Mouse (Mus musculus): ENCODE data around the gene Mvb12a.

Gene Mvb12a

DNA sequence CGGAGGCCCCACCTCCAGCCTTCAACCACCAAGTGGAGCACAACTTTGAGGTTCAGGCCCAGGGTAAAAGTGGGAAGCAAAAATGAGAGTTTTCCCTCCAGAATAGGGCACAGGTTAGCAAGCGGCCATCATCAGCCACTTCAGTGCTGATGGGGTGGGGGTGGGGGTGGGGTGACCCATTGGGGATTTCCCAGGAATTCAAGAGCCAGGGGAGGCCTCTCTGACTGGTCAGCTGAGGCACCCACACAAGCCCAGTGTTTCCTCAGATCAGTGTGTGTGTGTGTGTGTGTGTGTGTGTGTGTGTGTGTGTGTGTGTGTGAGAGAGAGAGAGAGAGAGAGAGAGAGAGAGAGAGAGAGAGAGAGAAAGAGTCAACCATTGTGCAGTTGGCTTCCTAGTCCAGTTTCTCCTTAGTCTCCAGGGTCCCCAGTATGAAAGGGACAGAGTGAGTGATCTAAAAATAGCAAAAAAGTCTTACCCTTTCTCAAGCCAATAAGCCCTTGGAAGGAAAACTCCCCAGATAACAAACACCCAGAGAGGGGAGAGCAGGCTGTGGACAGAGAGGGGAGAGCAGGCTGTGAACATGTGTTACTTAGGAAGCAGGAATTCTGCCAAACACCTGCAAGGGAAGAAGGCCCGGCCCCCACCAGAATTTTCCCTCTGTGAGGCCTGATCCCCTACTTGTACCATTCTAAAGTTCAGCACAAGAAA is 15.4 kb upstream of the Mvb12a start:
- DNase-seq, result no peak

DNA sequence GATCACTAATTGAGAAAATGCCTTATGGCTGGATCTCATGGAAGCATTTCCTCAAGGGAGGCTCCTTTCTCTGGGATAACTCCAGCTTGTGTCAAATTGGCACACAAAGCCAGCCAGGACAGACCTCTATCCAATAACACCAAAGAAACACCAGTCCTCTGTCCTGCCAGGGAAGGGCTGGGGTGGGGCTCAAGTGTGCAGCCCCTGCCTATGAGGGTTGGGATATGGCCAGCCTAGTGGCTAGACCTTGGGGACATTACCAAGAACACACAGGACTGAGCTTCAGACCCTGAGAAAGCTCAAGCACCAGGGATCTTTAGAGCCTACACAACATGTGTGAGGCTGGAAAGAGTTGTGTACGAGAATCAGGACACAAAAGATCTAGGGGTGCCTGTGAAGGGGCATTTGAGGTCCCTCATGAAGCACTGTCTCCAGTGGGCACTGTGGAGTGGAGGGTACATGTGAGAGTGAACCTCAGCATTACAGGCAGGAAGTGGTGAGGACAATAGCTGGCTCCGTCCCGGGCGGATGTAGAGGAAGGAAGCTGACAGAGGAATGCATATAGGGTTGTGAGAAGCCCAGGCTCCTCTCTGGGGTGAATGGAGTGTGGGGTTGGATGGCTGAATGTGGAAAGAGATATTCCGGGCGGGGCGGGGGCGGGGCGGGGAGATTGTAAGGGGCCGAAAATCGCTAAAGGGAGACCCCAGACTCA is 14.2 kb upstream of the Mvb12a start:
- peak; percentile 49 for DNase-seq

- DNase-seq, result peak; percentile 52
Observed at GRCm38 (mm10) chr8:71530735-71531467, 11.8 kb upstream of the Mvb12a start.

- DNase-seq, result no peak
Observed at GRCm38 (mm10) chr8:71534263-71534810, 8.4 kb upstream of the Mvb12a start.

GRCm38 (mm10) chr8:71535663-71536062 is 7.1 kb upstream of the Mvb12a start:
- DNase-seq, result no peak

DNA sequence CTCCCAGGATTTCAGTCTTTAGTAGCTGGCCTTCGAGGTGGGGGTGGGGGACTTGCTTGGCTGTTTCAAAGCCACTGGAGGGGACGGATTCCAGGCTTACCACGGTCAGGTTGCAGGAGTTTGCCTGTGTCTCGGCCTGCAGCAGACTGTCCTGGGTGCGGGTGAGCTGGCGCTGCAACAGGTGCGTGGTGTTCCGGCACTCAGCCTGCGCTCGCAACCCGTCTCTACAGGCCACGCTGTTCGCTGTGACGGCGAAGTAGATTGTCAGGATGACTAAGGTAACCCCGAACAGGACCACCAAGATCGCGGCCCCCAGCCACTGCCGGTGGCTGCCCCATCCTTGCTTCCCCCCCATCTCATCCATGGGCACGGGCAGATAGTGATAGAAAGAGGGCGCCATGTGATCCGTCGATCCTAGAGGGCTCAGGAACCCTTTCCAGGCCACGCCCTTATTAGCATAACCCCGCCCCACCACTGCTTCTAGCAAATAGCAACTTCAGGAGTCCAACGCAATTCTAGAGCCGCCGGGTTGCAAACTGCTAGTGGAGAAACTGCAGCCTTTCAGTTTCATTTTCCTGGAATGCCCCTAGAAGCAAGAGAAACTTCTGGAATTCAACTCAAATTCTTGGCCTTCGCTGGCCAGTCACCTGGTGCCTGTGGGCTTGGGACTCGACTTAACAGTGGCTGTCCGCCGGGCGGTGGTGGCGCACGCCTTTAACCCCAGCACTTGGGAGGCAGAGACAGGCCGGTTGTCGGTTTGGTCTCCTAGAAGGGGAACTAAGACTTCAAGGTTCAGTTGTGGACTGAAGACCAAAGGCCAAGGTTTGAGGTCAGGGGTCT is 5.5 kb upstream of the Mvb12a start, which contains the start of gene Bst2:
Bst2 (minus strand) TSS at position 429 of the 840 bp plus-strand sequence.
- peak; percentile 95 for DNase-seq

GRCm38 (mm10) chr8:71543755-71544154 is 1.0 kb downstream of the Mvb12a start:
- no peak for DNase-seq

DNA sequence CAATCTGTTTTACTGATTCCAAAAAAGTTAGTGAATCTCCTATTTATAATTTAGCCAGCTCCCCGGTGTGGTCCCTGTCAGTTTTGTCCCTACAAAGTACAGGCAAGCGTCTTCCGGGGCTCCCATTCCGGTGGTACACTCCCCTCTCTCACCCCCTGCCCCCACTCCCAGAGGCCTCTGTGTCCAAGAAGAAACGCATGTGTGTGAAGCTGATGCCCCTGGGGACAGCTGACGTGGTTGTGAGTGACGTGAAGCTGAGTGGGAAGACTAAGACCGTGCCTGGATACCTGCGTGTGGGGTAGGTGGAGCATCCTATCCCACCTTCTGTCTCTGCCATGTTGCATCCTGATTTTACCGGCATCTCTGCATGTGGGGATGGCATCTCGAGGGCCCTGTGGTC is 2.3 kb downstream of the Mvb12a start:
- DNase-seq, result no peak

GRCm38 (mm10) chr8:71547590-71547989 is 4.9 kb downstream of the Mvb12a start:
- no peak for DNase-seq

- no peak for DNase-seq
Observed at GRCm38 (mm10) chr8:71550754-71551153, 8.0 kb downstream of the Mvb12a start.

- no peak for DNase-seq
Observed at GRCm38 (mm10) chr8:71552770-71553169, 10.0 kb downstream of the Mvb12a start.

DNA sequence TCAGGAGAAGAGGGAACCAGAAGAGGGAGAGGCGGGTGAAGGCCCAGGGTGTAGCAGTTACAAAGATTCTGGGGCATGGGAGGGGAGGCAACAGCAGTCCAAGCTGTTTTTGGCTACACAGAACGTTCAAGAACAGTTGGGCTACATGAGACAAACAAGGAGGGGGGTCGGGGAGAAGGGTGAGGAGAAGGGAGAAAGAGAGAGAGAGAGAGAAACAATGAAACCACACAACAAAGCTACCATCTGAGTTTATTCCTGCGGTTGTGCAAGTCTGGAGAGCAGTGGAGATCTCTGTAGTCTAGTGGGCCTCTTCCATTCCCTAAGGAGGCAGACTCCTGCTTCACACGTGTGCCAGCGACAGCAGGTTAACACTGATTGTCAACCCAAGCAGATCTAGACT is 11.3 kb downstream of the Mvb12a start:
- no peak for DNase-seq

DNA sequence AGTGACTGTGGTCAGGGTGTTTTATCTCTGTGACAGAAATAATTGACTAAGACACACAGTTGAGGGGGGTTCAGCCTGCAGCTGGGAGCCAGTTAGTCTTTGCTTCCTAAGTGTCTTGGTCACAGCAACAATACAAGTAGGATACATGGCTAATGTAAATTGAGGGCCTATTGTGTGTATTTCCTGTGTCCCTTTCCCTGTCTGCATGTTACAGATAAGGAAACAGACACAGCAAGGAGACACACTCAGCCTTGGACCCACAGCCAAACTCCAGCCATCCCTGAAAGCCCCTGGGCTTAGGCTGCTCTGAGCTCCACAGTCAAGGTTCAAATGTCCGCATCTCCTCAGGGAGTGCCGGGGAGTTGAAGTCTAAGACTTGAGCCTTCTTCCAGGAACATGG is 11.9 kb downstream of the Mvb12a start:
- DNase-seq, result no peak

DNA sequence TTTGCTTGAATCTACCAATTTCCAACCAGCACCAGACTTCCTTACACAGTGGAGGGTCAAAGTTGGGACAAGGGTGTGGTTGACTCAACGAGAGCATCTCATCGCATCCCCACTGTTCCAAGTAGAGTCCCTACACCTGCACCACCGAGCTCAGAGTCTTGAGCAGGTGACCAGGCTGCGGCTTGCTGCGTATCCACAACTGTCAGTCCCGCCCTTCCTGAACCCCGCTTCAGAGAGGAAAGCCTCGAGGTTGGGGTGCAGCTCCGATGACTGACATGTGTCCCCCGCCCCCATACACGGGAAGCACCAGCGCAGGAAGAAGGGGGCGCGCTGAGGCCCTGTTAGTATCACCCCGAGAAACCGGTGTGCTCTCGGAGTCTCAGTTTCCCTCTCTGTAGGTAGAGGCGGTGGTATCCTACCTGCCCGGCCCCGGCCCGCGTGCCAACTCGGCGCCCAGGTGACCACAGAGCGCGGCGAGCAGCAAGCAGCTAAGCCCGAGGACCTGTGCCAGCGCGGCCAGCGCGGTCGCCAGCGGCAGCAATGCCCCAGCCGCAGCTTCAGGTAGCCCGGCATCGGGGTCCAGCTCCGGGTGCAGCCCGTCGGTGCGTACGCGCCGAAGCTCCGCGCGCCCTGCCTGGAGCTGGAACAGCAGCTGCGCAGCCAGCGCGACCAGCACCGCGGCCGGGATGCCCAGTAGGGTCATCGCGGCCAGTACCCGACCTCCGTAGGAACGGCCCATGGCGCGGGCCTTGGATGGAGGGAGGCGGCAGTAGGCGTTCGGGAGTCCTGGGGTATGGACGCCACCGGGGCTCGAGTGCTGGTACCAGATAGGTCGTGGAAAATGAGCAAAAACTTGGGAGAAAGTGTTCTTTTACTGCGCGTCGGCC is 15.6 kb downstream of the Mvb12a start, which contains the start of gene Tmem221:
Tmem221 (minus strand) TSS at position 801 of the 887 bp plus-strand sequence.
- DNase-seq, result no peak

DNA sequence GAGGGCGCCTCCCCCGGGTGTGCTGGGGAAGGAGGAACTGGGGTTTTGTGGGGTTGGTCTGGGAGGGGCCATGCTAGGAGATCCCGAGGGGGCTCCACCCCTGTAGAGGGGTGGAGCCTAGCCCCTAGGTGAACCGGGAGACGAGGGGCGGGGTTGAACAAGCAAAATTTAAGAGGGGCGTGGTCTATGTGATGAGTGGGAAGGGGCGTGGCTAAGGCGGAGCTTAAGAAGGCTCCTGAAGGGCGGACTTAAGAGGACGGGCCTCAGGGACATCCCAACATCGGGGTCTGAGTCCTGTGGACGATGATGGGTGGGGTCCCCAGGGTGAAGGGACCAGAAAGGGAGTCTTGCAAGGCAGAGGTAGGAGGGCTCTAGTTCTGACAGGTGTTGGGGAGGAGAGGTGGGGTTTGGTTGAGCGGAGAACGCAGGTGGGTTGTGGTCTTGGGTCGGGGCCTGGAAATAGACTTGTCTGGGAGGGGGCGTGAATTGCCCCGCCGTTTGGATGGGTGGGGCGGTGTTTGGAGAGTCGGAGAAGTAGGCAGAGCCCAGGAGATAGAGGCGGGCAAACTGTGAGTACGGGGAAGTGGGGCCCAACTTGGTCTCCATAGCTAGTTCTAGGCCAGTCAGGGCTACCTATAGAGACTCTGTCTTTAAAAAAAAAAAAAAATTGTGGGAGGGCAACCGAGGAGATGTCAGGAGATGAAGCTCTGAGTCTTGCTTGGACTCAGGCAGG is 16.4 kb downstream of the Mvb12a start:
- DNase-seq, result peak; percentile 90

- no peak for DNase-seq
Observed at GRCm38 (mm10) chr8:71560071-71560470, 17.3 kb downstream of the Mvb12a start.

DNA sequence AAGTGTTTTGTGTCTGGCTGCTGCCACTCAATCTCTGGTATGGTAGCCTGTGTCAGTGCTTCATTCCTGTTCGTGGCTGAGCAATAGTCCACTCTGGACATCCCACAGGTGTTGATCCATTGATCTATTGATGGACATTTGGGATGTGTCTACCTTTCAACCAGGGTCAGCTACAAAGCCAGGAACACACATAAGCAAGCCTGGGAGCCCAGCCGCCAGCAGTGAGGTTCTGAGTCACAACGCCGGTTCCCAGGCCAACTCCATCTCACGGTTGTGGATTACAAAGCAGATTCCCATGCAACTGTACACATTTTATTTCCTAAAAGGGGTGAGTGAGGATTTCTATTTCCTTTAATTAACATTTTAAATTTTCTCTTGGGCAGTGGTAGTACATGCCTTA is 18.0 kb downstream of the Mvb12a start:
- no peak for DNase-seq

DNA sequence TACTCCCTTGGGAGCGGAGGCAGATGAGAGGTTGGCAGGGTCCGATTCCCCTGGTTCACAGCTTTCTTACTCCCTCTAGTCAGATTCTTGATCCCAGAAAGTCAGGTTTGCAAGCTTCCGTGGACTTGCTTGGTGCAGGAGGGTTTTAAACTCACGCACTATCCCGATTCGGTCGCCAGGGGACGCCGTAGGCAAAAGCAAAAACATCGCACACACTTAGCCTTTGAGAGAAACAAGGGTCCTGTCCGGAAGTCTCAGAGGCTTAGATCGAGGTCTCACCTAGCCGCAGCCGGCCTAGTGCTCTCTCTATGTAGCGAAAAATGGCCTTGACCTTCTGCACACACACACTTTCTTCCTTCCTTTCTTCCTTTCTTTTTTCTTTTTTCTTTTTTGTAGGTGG is 18.7 kb downstream of the Mvb12a start:
- peak; percentile 70 for DNase-seq

GRCm38 (mm10) chr8:71562751-71563150 is 20.0 kb downstream of the Mvb12a start:
- DNase-seq, result peak; percentile 79

GRCm38 (mm10) chr8:71563992-71564391 is 21.3 kb downstream of the Mvb12a start:
- no peak for DNase-seq

DNA sequence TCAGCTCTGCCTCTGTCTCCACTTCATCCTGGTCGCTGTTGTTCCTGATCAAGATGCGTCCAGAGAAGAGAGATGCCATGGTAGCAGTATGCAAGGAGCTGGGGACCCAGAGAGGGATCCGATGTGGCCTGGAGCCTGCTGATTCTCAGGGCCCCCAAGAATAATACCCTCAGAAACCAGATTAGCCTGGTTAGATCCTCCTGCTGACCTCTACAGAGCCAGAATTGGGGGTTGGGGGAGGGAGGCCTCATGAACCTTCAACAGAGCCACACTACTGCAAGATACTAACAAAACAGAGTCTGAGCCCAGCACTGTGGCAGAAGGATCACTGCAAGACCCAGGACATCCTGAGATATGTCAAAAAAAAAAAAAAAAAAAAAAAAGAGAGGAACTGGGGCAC is 23.8 kb downstream of the Mvb12a start, which contains the start of gene Nxnl1:
Nxnl1 (minus strand) TSS at position 101 of the 400 bp plus-strand sequence.
- no peak for DNase-seq
